Mouse (Mus musculus) gastrocnemius, adult 2 months (tissue): Measurements from ENCODE around the gene C9. TPM values are rescaled to one million over a fixed set of nuclear protein-coding genes. Genes with fewer than 3 reads are reported as not detected.

ENCODE experiments used
- DNase-seq: peaks from one replicate; pipeline ENCODE4 v3.0.0; 2022
- H3K27ac ChIP-seq: fragments of 200-600 bp; 2 replicates; pipeline ENCODE4 v1.8.1; 2022; ENCODE audit warnings: mild to moderate bottlenecking
- H3K4me3 ChIP-seq: fragments of 200-600 bp; 2 replicates; pipeline ENCODE4 v1.8.1; 2022; ENCODE audit warnings: mild to moderate bottlenecking, moderate library complexity
- CTCF ChIP-seq: fragments of 200-600 bp; IDR thresholded peaks from 2 replicates; pipeline ENCODE4 v1.8.1; 2022; ENCODE audit warnings: antibody characterized with exemption, mild to moderate bottlenecking, moderate library complexity
- intact Hi-C: fragments of 180-260 bp; cut with DNase I; formaldehyde crosslinking; loops from one replicate; pipeline ENCODE4 v1.15.1; 2025
- total RNA-seq, 2 experiments: library from RNA; stranded (reverse); gene quantifications; 2 replicates each; pipeline ENCODE4 v1.2.3; 2021

Gene C9
- total RNA-seq, 2 experiments from 2014 or later = not detected

GRCm38 (mm10) chr15:6517525-6517924 is 72.4 kb downstream of the C9 start:
- TF ChIP-seq CTCF = no peak
- intact Hi-C loops = no loop called here
- DNase-seq = no peak
- H3K4me3 ChIP-seq = no peak overlapping the region
- no peak overlapping the region for H3K27ac ChIP-seq

GRCm38 (mm10) chr15:6519417-6520255 is 74.5 kb downstream of the C9 start:
- no peak for TF ChIP-seq CTCF
- H3K4me3 ChIP-seq = no peak overlapping the region
- intact Hi-C loops = no loop called here

GRCm38 (mm10) chr15:6520505-6521155 is 75.5 kb downstream of the C9 start:
- no peak for TF ChIP-seq CTCF
- no peak for DNase-seq
- H3K4me3 ChIP-seq = no peak overlapping the region
- H3K27ac ChIP-seq = no peak overlapping the region
- intact Hi-C loops = no loop called here

More at GRCm38 (mm10) chr15:6519417-6520255, 74.5 kb downstream of the C9 start:
- H3K27ac ChIP-seq = no peak overlapping the region
- DNase-seq = no peak

GRCm38 (mm10) chr15:6522653-6523167 is 77.6 kb downstream of the C9 start, which contains the start of gene Fyb:
TSS of gene Fyb (plus strand) at chr15:6522853.
- peak within 1 kb of the TSS; percentile 4; the same call in 1 of the 2 replicates for H3K27ac ChIP-seq
- no peak for DNase-seq
- no peak for TF ChIP-seq CTCF
- H3K4me3 ChIP-seq = no peak within 1 kb of the TSS; the same call in 1 of the 2 replicates
- intact Hi-C loops = no loop called here

GRCm38 (mm10) chr15:6524801-6525200 is 79.7 kb downstream of the C9 start:
- no peak overlapping the region for H3K4me3 ChIP-seq
- TF ChIP-seq CTCF = no peak
- intact Hi-C loops = no loop called here
- DNase-seq = no peak
- no peak overlapping the region for H3K27ac ChIP-seq

- intact Hi-C loops = no loop called here
- H3K4me3 ChIP-seq = no peak overlapping the region
- no peak for TF ChIP-seq CTCF
- H3K27ac ChIP-seq = no peak overlapping the region
- DNase-seq = no peak
These were observed 80.3 kb downstream of the C9 start for GRCm38 (mm10) chr15:6525386-6525785.

GRCm38 (mm10) chr15:6533858-6534343 is 88.8 kb downstream of the C9 start:
- no peak for TF ChIP-seq CTCF
- no peak for DNase-seq
- intact Hi-C loops = no loop called here
- no peak overlapping the region for H3K27ac ChIP-seq
- H3K4me3 ChIP-seq = no peak overlapping the region

GRCm38 (mm10) chr15:6534592-6534991 is 89.5 kb downstream of the C9 start:
- H3K4me3 ChIP-seq = no peak overlapping the region
- DNase-seq = no peak
- no peak for TF ChIP-seq CTCF
- no peak overlapping the region for H3K27ac ChIP-seq
- intact Hi-C loops = no loop called here

- intact Hi-C loops = no loop called here
- no peak overlapping the region for H3K4me3 ChIP-seq
- no peak for DNase-seq
- no peak overlapping the region for H3K27ac ChIP-seq
- no peak for TF ChIP-seq CTCF
These were observed 94.7 kb downstream of the C9 start for GRCm38 (mm10) chr15:6539639-6540338.

Other genes starting within 250 kb of the C9 start
- gene Dab2, start 145.5 kb upstream of the C9 start, total RNA-seq = 10 to 100 TPM; 10.5 to 11.0 TPM
- 1 to 10 TPM; 1.4 to 2.5 TPM for gene Fyb, start 77.5 kb downstream of the C9 start, total RNA-seq